Mouse (Mus musculus) midbrain, embryonic 15.5 days (tissue): ENCODE measurements around the gene Bfsp2. TPM values are rescaled to one million over a fixed set of nuclear protein-coding genes. Genes with fewer than 3 reads are reported as not detected.

Experiments
- ATAC-seq: fragments of 200-750 bp; cut with Nextera tagmentation; replicated peaks from 2 replicates; pipeline ENCODE4 v1.8.0; 2017; ENCODE audit warnings: moderate TSS enrichment
- H3K27ac ChIP-seq: fragments of 300-500 bp; sonication (generic); 2 replicates; pipeline ENCODE4 v1.5.1; 2015; ENCODE audit warnings: mild to moderate bottlenecking, inconsistent platforms
- H3K27me3 ChIP-seq: fragments of 300-500 bp; sonication (generic); replicated peaks from 2 replicates; pipeline ENCODE4 v1.6.1; 2015; ENCODE audit warnings: inconsistent platforms
- H3K36me3 ChIP-seq: fragments of 300-500 bp; sonication (generic); replicated peaks from 2 replicates; pipeline ENCODE4 v1.6.1; 2015; ENCODE audit warnings: inconsistent platforms
- H3K4me1 ChIP-seq: fragments of 300-500 bp; sonication (generic); 2 replicates; pipeline ENCODE4 v1.6.1; 2015; ENCODE audit warnings: inconsistent platforms
- H3K4me2 ChIP-seq: fragments of 300-500 bp; sonication (generic); 2 replicates; pipeline ENCODE4 v1.6.1; 2015; ENCODE audit warnings: inconsistent platforms, mild to moderate bottlenecking, moderate library complexity
- H3K4me3 ChIP-seq: fragments of 300-500 bp; sonication (generic); 2 replicates; pipeline ENCODE4 v1.5.1; 2015; ENCODE audit warnings: mild to moderate bottlenecking, inconsistent platforms
- H3K9ac ChIP-seq: fragments of 300-500 bp; sonication (generic); 2 replicates; pipeline ENCODE4 v1.6.1; 2015; ENCODE audit warnings: mild to moderate bottlenecking, inconsistent platforms
- H3K9me3 ChIP-seq: fragments of 300-500 bp; sonication (generic); 2 replicates; pipeline ENCODE4 v1.6.1; 2016; ENCODE audit warnings: inconsistent platforms
- WGBS: fragments of 180-500 bp; shearing (Covaris S2); methylation state at CpG from one replicate; pipeline ENCODE4 v1.1.7; 2015; ENCODE audit warnings: mixed read lengths; 5-methylcytosine and 5-hydroxymethylcytosine counted together
- polyA plus RNA-seq: library from polyadenylated mRNA; unstranded; fragments of >200 nt; fragmentation: Nextera tagmentation; extraction: Ambion mirVana; gene quantifications from 2 replicates; pipeline ENCODE4 v1.2.1, GENCODE M21; 2015

Bfsp2 gene
- polyA plus RNA-seq, 1 experiment from 2014 or later, result 2.3 TPM

GRCm38 (mm10) chr9:103444656-103445055 is 35.6 kb downstream of the Bfsp2 start:
- WGBS, result 91% methylated on average over 5 of the region's 5 CpGs
- no peaks in the 10 kb centered on the region for H3K36me3 ChIP-seq
- no peaks in the 10 kb centered on the region for H3K27me3 ChIP-seq
- no peak overlapping the region for H3K4me2 ChIP-seq
- H3K9ac ChIP-seq, result no peak overlapping the region
- H3K27ac ChIP-seq, result no peak overlapping the region
- no peak for ATAC-seq
- H3K9me3 ChIP-seq, result no peaks in the 10 kb centered on the region
- H3K4me3 ChIP-seq, result no peak overlapping the region
- peaks cover 28% of the 10 kb centered on the region for H3K4me1 ChIP-seq

GRCm38 (mm10) chr9:103443824-103444185 is 36.4 kb downstream of the Bfsp2 start:
- Histone ChIP-seq H3K27ac (peak overlapping the region; percentile 75), H3K9me3 (no peaks in the 10 kb centered on the region), H3K36me3 (no peaks in the 10 kb centered on the region), H3K4me3 (no peak overlapping the region), H3K27me3 (no peaks in the 10 kb centered on the region), H3K4me2 (peak overlapping the region; percentile 18), H3K9ac (no peak overlapping the region), H3K4me1 (peaks cover 28% of the 10 kb centered on the region)
- peak; percentile 39; the same call in 1 of the 2 replicates for ATAC-seq
- WGBS, result 18% methylated on average over 7 of the region's 7 CpGs

GRCm38 (mm10) chr9:103443121-103443823 is 36.9 kb downstream of the Bfsp2 start:
- Histone ChIP-seq H3K4me2 (peak overlapping the region; percentile 18), H3K27ac (peak overlapping the region; percentile 75), H3K4me3 (no peak overlapping the region), H3K4me1 (peaks cover 28% of the 10 kb centered on the region), H3K9ac (no peak overlapping the region), H3K36me3 (no peaks in the 10 kb centered on the region), H3K9me3 (no peaks in the 10 kb centered on the region), H3K27me3 (no peaks in the 10 kb centered on the region)
- ATAC-seq, result peak; percentile 77
- 12% methylated on average over 13 of the region's 13 CpGs for WGBS

GRCm38 (mm10) chr9:103440597-103440996 is 39.6 kb downstream of the Bfsp2 start:
- ATAC-seq, result no peak
- Histone ChIP-seq H3K4me1 (peaks cover 28% of the 10 kb centered on the region), H3K4me3 (no peak overlapping the region), H3K27ac (no peak overlapping the region), H3K9me3 (no peaks in the 10 kb centered on the region), H3K27me3 (no peaks in the 10 kb centered on the region), H3K36me3 (no peaks in the 10 kb centered on the region), H3K4me2 (no peak overlapping the region), H3K9ac (no peak overlapping the region)
- WGBS, result 52% methylated on average over 3 of the region's 3 CpGs

- Histone ChIP-seq H3K27ac (no peak overlapping the region), H3K27me3 (no peaks in the 10 kb centered on the region), H3K4me2 (no peak overlapping the region), H3K9ac (no peak overlapping the region), H3K36me3 (no peaks in the 10 kb centered on the region), H3K9me3 (no peaks in the 10 kb centered on the region), H3K4me1 (peaks cover 7% of the 10 kb centered on the region; the same call in 1 of the 2 replicates), H3K4me3 (no peak overlapping the region)
- ATAC-seq, result no peak
- 78% methylated on average over 5 of the region's 5 CpGs for WGBS
These were observed 43.1 kb downstream of the Bfsp2 start for GRCm38 (mm10) chr9:103437104-103437503.

- H3K36me3 ChIP-seq, result no peaks in the 10 kb centered on the region
- no peak for ATAC-seq
- H3K4me2 ChIP-seq, result no peak overlapping the region
- no peaks in the 10 kb centered on the region for H3K27me3 ChIP-seq
- no peak overlapping the region for H3K27ac ChIP-seq
- no peak overlapping the region for H3K4me3 ChIP-seq
- no peaks in the 10 kb centered on the region for H3K9me3 ChIP-seq
- WGBS, result 55% methylated on average over 4 of the region's 4 CpGs
- peaks cover 7% of the 10 kb centered on the region; the same call in 1 of the 2 replicates for H3K4me1 ChIP-seq
- H3K9ac ChIP-seq, result no peak overlapping the region
These were observed 46.1 kb downstream of the Bfsp2 start for GRCm38 (mm10) chr9:103434116-103434515.

GRCm38 (mm10) chr9:103432122-103432778 is 48.0 kb downstream of the Bfsp2 start:
- Histone ChIP-seq H3K36me3 (no peaks in the 10 kb centered on the region), H3K4me2 (no peak overlapping the region), H3K4me3 (no peak overlapping the region), H3K4me1 (peaks cover 7% of the 10 kb centered on the region; the same call in 1 of the 2 replicates), H3K9me3 (no peaks in the 10 kb centered on the region), H3K9ac (no peak overlapping the region), H3K27ac (no peak overlapping the region), H3K27me3 (no peaks in the 10 kb centered on the region)
- 66% methylated on average over 13 of the region's 13 CpGs for WGBS
- no peak for ATAC-seq

- H3K27me3 ChIP-seq, result no peaks in the 10 kb centered on the region
- WGBS, result 83% methylated on average over 1 of the region's 1 CpGs
- no peak overlapping the region for H3K4me3 ChIP-seq
- H3K27ac ChIP-seq, result no peak overlapping the region
- H3K4me1 ChIP-seq, result peaks cover 7% of the 10 kb centered on the region; the same call in 1 of the 2 replicates
- no peak overlapping the region for H3K9ac ChIP-seq
- no peak overlapping the region for H3K4me2 ChIP-seq
- H3K36me3 ChIP-seq, result no peaks in the 10 kb centered on the region
- no peaks in the 10 kb centered on the region for H3K9me3 ChIP-seq
- ATAC-seq, result no peak
These were observed 48.5 kb downstream of the Bfsp2 start for GRCm38 (mm10) chr9:103431718-103432117.

- Histone ChIP-seq H3K4me3 (no peak overlapping the region), H3K4me2 (no peak overlapping the region), H3K9ac (no peak overlapping the region), H3K9me3 (no peaks in the 10 kb centered on the region), H3K27ac (no peak overlapping the region), H3K4me1 (peaks cover 7% of the 10 kb centered on the region; the same call in 1 of the 2 replicates), H3K36me3 (no peaks in the 10 kb centered on the region), H3K27me3 (no peaks in the 10 kb centered on the region)
- no peak for ATAC-seq
- 88% methylated on average over 13 of the region's 13 CpGs for WGBS
These were observed 49.6 kb downstream of the Bfsp2 start for GRCm38 (mm10) chr9:103430431-103431220.

- Histone ChIP-seq H3K4me3 (no peak overlapping the region), H3K9ac (no peak overlapping the region), H3K27ac (no peak overlapping the region), H3K27me3 (no peaks in the 10 kb centered on the region), H3K4me1 (peaks cover 11% of the 10 kb centered on the region), H3K4me2 (no peak overlapping the region), H3K9me3 (no peaks in the 10 kb centered on the region), H3K36me3 (no peaks in the 10 kb centered on the region)
- WGBS, result 83% methylated on average over 11 of the region's 11 CpGs
- ATAC-seq, result no peak
These were observed 53.8 kb downstream of the Bfsp2 start for GRCm38 (mm10) chr9:103426425-103426824.

GRCm38 (mm10) chr9:103424869-103425268 is 55.4 kb downstream of the Bfsp2 start:
- no peak overlapping the region for H3K9ac ChIP-seq
- H3K27me3 ChIP-seq, result no peaks in the 10 kb centered on the region
- H3K9me3 ChIP-seq, result no peaks in the 10 kb centered on the region
- no peaks in the 10 kb centered on the region for H3K36me3 ChIP-seq
- no peak overlapping the region for H3K27ac ChIP-seq
- H3K4me2 ChIP-seq, result no peak overlapping the region
- 83% methylated on average over 11 of the region's 11 CpGs for WGBS
- peaks cover 11% of the 10 kb centered on the region for H3K4me1 ChIP-seq
- no peak overlapping the region for H3K4me3 ChIP-seq
- no peak for ATAC-seq

- Histone ChIP-seq H3K4me3 (no peak overlapping the region), H3K9ac (no peak overlapping the region), H3K4me2 (no peak overlapping the region), H3K4me1 (peaks cover 11% of the 10 kb centered on the region), H3K27ac (peak overlapping the region; percentile 67; the same call in 1 of the 2 replicates), H3K36me3 (no peaks in the 10 kb centered on the region), H3K9me3 (no peaks in the 10 kb centered on the region), H3K27me3 (no peaks in the 10 kb centered on the region)
- ATAC-seq, result no peak
- WGBS, result 70% methylated on average over 8 of the region's 8 CpGs
These were observed 56.3 kb downstream of the Bfsp2 start for GRCm38 (mm10) chr9:103423951-103424350.
